Mouse (Mus musculus) T-helper 17 cell (primary cell): ENCODE data around the gene Vmn1r203.
"Not testable (repeated sequence)": the region's sequence is repeated elsewhere in the genome, so short reads cannot be mapped to it uniquely, and the experiment has no call there.

Experiments used
- in situ Hi-C, 2 experiments: fragments of 300-600 bp; cut with MboI, MseI; formaldehyde crosslinking; loops; 1 replicate in 1 of 2; 2 replicates in 1 of 2; pipeline ENCODE4 v1.15.1; 2025; ENCODE audit warnings: high pct_unique_total_duplicates in 2 of 2

Gene Vmn1r203

DNA sequence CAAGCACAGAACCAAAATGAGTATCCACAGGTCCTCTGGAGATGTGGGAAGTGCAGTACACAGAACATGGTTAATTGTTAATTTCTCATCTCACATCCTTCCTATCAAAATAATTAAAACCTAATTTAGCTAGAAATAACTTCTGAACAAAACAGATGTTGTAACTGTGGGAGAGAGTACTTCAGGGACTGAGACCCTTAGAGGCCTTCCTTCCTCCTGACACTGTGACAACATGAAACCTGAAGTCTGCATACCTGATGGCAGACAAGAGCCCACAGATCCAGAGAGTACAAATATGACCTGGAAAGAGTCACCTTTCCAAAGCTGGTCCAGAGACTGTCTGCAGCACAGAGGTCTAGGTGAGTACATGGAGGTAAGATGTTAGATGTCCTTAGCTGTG, at the start of gene Vmn1r203:
Gene Vmn1r203, plus strand, starts transcription at position 301 of the 400 bp plus-strand sequence.
- in situ Hi-C loops = no loop called here

GRCm38 (mm10) chr13:22471623-22472022, 46.3 kb upstream of the Vmn1r203 start, which contains the start of gene Vmn1r201:
TSS of gene Vmn1r201 (plus strand) at chr13:22471923.
- in situ Hi-C loops = loop anchor here in 1 of 2 experiments (10.0 kb wide), 1 partner anchor 587 kb away; no protein-coding TSS in a partner anchor

GRCm38 (mm10) chr13:22502431-22502830, 15.5 kb upstream of the Vmn1r203 start:
- in situ Hi-C loops = no loop called here

DNA sequence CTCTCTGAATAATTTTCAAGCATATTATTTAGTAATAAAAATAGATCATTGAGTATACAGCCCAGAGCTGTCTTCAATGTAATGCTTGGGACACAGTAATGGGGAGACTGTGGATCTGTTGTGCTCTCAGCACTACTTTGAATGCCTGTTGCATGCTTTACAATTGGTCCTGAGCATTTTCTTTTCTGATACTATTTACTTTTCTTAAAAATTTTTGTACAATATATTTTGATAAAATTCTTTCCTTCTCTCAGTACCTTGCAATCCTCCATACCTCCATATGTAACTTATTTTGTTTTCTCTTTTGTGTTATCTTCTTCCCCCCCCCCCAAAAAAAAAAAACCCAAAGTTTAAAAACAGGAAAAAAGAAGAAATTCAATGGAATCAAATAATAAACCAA, 12.6 kb upstream of the Vmn1r203 start, which contains the start of gene Vmn1r202:
Gene Vmn1r202, minus strand, starts transcription at position 101 of the 400 bp plus-strand sequence.
- in situ Hi-C loops = no loop called here

DNA sequence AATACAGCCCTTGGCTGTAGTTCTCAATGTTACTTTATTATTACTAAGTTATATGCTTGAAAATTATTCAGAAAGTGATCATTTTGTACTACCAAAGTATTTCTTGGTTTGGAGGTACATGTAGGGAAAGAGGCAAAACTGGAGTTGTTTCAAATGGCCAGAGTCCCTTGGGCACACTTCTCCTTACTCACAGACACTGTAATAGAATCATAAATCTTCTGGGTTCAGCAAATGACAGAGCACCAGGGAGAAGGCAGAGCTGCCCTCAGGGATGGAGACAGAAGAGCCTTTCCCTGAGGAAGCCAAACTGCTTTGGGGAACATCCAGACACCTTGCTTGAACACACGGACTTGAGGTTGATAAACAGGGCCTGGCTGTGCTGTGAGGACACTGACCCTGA, 35.0 kb downstream of the Vmn1r203 start, which contains the start of gene Vmn1r204:
Gene Vmn1r204, plus strand, starts transcription at position 301 of the 400 bp plus-strand sequence.
- in situ Hi-C loops = not testable (repeated sequence)

DNA sequence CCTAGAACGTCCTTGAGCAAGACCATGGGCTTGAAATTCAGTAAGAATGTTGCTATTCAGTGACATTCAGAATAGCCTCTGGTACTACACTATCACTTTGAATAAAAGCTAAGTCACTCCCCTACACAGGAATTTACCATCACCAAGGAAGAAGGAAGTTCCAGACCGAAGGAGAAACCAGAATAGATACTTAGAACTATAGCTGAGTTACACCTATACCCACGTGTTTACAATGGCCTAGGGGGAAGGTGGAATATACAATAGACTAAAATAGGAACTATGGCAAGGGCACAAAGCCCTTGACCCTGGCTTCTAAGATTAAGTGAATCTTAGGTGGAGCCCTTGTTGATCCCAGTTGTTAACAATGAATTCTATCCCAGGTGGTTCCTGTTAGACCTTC, 57.0 kb downstream of the Vmn1r203 start:
- in situ Hi-C loops = not testable (repeated sequence)
